Mouse (Mus musculus) Patski (cell line): ENCODE data around the gene Kdelr1. TPM values are rescaled to one million over a fixed set of nuclear protein-coding genes. Genes with fewer than 3 reads are reported as not detected.
"Not testable (repeated sequence)": the region's sequence is repeated elsewhere in the genome, so short reads cannot be mapped to it uniquely, and the experiment has no call there.

Experiments used
- ATAC-seq: fragments of 100-300 bp; one replicate; pipeline ENCODE4 v1.8.0; 2021
- CTCF ChIA-PET: fragments of 350-600 bp; sonication (Branson Sonifier 250); formaldehyde crosslinking; loops from one replicate; lab custom pipeline; 2022; ENCODE audit warnings: inconsistent platforms; lab: Charles Lee
- POLR2A ChIA-PET: fragments of 350-600 bp; sonication (Branson Sonifier 250); formaldehyde crosslinking; loops from one replicate; lab custom pipeline; 2022; ENCODE audit warnings: antibody characterized with exemption, inconsistent platforms; lab: Charles Lee
- DNase-seq: peaks from one replicate; pipeline ENCODE4 v3.0.0-alpha.2; 2011; ENCODE audit warnings: low read depth, low spot score
- H3K27me3 ChIP-seq: fragments of 371-371 bp; one replicate; pipeline ENCODE4 v1.5.1; 2021
- CTCF ChIP-seq: fragments of 100-300 bp; IDR thresholded peaks from one replicate; pipeline ENCODE4 v1.5.1; 2021
- in situ Hi-C: fragments of 300-500 bp; cut with MboI; formaldehyde crosslinking; loops from 3 replicates; pipeline ENCODE4 v1.11.1; 2018; ENCODE audit warnings: low pct_unique_long_range_greater_than_20kb, mixed read lengths
- polyA plus RNA-seq: library from polyadenylated mRNA; unstranded; gene quantifications from one replicate; pipeline ENCODE4 v1.2.3, GENCODE M21; 2021

Gene Kdelr1
- polyA plus RNA-seq, 1 experiment from 2014 or later = 234 TPM

GRCm38 (mm10) chr7:45869787-45870186 is 2.8 kb upstream of the Kdelr1 start:
- no peak for ATAC-seq
- in situ Hi-C loops = loop anchor here (5.0 to 25.0 kb wide), 2 partner anchors 58 to 143 kb away; no protein-coding TSS in a partner anchor
- H3K27me3 ChIP-seq = peaks cover 5% of the 10 kb centered on the region
- no peak for DNase-seq
- TF ChIP-seq CTCF = no peak
- POLR2A ChIA-PET = no interaction called here
- CTCF ChIA-PET = no interaction called here

GRCm38 (mm10) chr7:45870282-45871058 is 2.1 kb upstream of the Kdelr1 start:
- in situ Hi-C loops = loop anchor here (5.0 to 25.0 kb wide), 2 partner anchors 57 to 142 kb away; no protein-coding TSS in a partner anchor
- ChIA-PET CTCF (no interaction called here), POLR2A (no interaction called here)
- DNase-seq = no peak
- TF ChIP-seq CTCF = no peak
- ATAC-seq = no peak
- H3K27me3 ChIP-seq = peaks cover 5% of the 10 kb centered on the region

- peaks cover 5% of the 10 kb centered on the region for H3K27me3 ChIP-seq
- in situ Hi-C loops = loop anchor here (5.0 to 25.0 kb wide), 2 partner anchors 54 to 139 kb away; no protein-coding TSS in a partner anchor
- peak; percentile 27 for DNase-seq
- ATAC-seq = peak; percentile 46
- TF ChIP-seq CTCF = no peak
- ChIA-PET POLR2A (interaction anchor here (0.7 to 1.7 kb wide), 9 partner anchors 11 to 140 kb away, joined by 3 to 6 read pairs (median 5); partner anchors contain the start of gene Cyth2), CTCF (interaction anchor here (0.7 to 2.0 kb wide), 17 partner anchors 10 to 136 kb away, joined by 3 to 10 read pairs (median 4); no protein-coding TSS in a partner anchor)
Measured at GRCm38 (mm10) chr7:45873061-45873947, 732 bp downstream of the Kdelr1 start.

GRCm38 (mm10) chr7:45876895-45877294 is 4.3 kb downstream of the Kdelr1 start:
- ChIA-PET CTCF (interaction anchor here (1.1 kb wide), 1 partner anchor 11 kb away, joined by 3 read pairs; no protein-coding TSS in a partner anchor), POLR2A (no interaction called here)
- DNase-seq (no peak), ATAC-seq (no peak)
- no peak for TF ChIP-seq CTCF
- no peaks in the 10 kb centered on the region for H3K27me3 ChIP-seq
- in situ Hi-C loops = no loop called here

GRCm38 (mm10) chr7:45878278-45878677 is 5.7 kb downstream of the Kdelr1 start, which contains the start of gene Grin2d:
Gene Grin2d (minus strand): TSS chr7:45878378.
- ATAC-seq, POLR2A ChIA-PET, DNase-seq, H3K27me3 ChIP-seq, in situ Hi-C loops: not testable (repeated sequence)
- CTCF ChIA-PET = interaction anchor here (1.3 kb wide), 1 partner anchor 51 kb away, joined by 7 read pairs; no protein-coding TSS in a partner anchor

GRCm38 (mm10) chr7:45880531-45880930 is 8.0 kb downstream of the Kdelr1 start:
- ATAC-seq = no peak
- no peak for DNase-seq
- ChIA-PET POLR2A (no interaction called here), CTCF (no interaction called here)
- no peaks in the 10 kb centered on the region for H3K27me3 ChIP-seq
- no peak for TF ChIP-seq CTCF
- in situ Hi-C loops = no loop called here

GRCm38 (mm10) chr7:45881011-45881410 is 8.4 kb downstream of the Kdelr1 start:
- no peak for TF ChIP-seq CTCF
- POLR2A ChIA-PET = no interaction called here
- no peak for ATAC-seq

GRCm38 (mm10) chr7:45887246-45887645 is 14.7 kb downstream of the Kdelr1 start:
- DNase-seq (no peak), ATAC-seq (no peak)
- in situ Hi-C loops = no loop called here
- no peaks in the 10 kb centered on the region for H3K27me3 ChIP-seq
- POLR2A ChIA-PET = interaction anchor here (0.7 kb wide), 1 partner anchor 9 kb away, joined by 3 read pairs; the partner anchor contains the start of genes Syngr4 and Tmem143
- CTCF ChIA-PET = interaction anchor here (1.4 to 1.9 kb wide), 2 partner anchors 10 to 15 kb away, joined by 3 to 8 read pairs; partner anchors contain the start of gene Kdelr1
- no peak for TF ChIP-seq CTCF

More at GRCm38 (mm10) chr7:45881011-45881410, 8.4 kb downstream of the Kdelr1 start:
- CTCF ChIA-PET = no interaction called here
- H3K27me3 ChIP-seq = no peaks in the 10 kb centered on the region
- in situ Hi-C loops = no loop called here
- DNase-seq = no peak

- CTCF ChIA-PET = no interaction called here
- no peaks in the 10 kb centered on the region for H3K27me3 ChIP-seq
- POLR2A ChIA-PET = no interaction called here
- ATAC-seq (no peak), DNase-seq (no peak)
- TF ChIP-seq CTCF = no peak
- in situ Hi-C loops = no loop called here
Measured at GRCm38 (mm10) chr7:45892651-45893050, 20.1 kb downstream of the Kdelr1 start.

- POLR2A ChIA-PET = interaction anchor here (0.6 to 1.0 kb wide), 4 partner anchors 9 to 1074 kb away, joined by 3 to 4 read pairs (median 4); no protein-coding TSS in a partner anchor
- ATAC-seq (no peak), DNase-seq (no peak)
- in situ Hi-C loops = no loop called here
- CTCF ChIA-PET = no interaction called here
- H3K27me3 ChIP-seq = no peaks in the 10 kb centered on the region
- TF ChIP-seq CTCF = no peak
Measured at GRCm38 (mm10) chr7:45895931-45896516, 23.5 kb downstream of the Kdelr1 start.
